Mouse (Mus musculus): ENCODE measurements around the gene Kpna7. TPM values are rescaled to one million over a fixed set of nuclear protein-coding genes. Genes with fewer than 3 reads are reported as not detected.
"Not testable (repeated sequence)": the region's sequence is repeated elsewhere in the genome, so short reads cannot be mapped to it uniquely, and the experiment has no call there.

Kpna7 gene
- polyA plus RNA-seq, 1 experiment from 2014 or later = not detected

- ATAC-seq (replicated peaks; ENCODE audit: insufficient number of reproducible peaks, low FRiP score, low TSS enrichment) = no peak; the same call in 1 of the 2 replicates
- Histone ChIP-seq H3K9ac (ENCODE audit: low read depth, low read length) (peak overlapping the region; percentile 80), H3K9me3 (replicated peaks; ENCODE audit: control insufficient read depth, low read length) (no peaks in the 10 kb centered on the region), H3K4me3 (ENCODE audit: low read depth, low read length) (peak overlapping the region; percentile 79; the same call in 1 of the 2 replicates), H3K27ac (ENCODE audit: low read depth, low read length) (no peak overlapping the region), H3K4me2 (peak overlapping the region; percentile 94), H3K36me3 (ENCODE audit: control insufficient read depth, insufficient read depth, low read length) (peaks cover 3% of the 10 kb centered on the region), H3K27me3 (ENCODE audit: control insufficient read depth, insufficient read depth, low read length) (no peaks in the 10 kb centered on the region), H3K4me1 (ENCODE audit: control insufficient read depth, insufficient read depth, low read length) (peaks cover 8% of the 10 kb centered on the region; the same call in 1 of the 2 replicates)
- WGBS (ENCODE audit: insufficient replicate concordance) = 25% methylated on average over 2 of the region's 2 CpGs
Measured at GRCm38 (mm10) chr5:145113416-145113815, 29.6 kb upstream of the Kpna7 start.

GRCm38 (mm10) chr5:145112566-145112965 is 28.7 kb upstream of the Kpna7 start:
- WGBS (ENCODE audit: insufficient replicate concordance) = 72% methylated on average over 8 of the region's 8 CpGs
- Histone ChIP-seq H3K4me2 (no peak overlapping the region), H3K27me3 (ENCODE audit: control insufficient read depth, insufficient read depth, low read length) (no peaks in the 10 kb centered on the region), H3K9ac (ENCODE audit: low read depth, low read length) (no peak overlapping the region), H3K4me1 (ENCODE audit: control insufficient read depth, insufficient read depth, low read length) (peaks cover 8% of the 10 kb centered on the region; the same call in 1 of the 2 replicates), H3K4me3 (ENCODE audit: low read depth, low read length) (no peak overlapping the region), H3K27ac (ENCODE audit: low read depth, low read length) (no peak overlapping the region), H3K9me3 (replicated peaks; ENCODE audit: control insufficient read depth, low read length) (no peaks in the 10 kb centered on the region), H3K36me3 (ENCODE audit: control insufficient read depth, insufficient read depth, low read length) (peaks cover 8% of the 10 kb centered on the region)
- ATAC-seq (replicated peaks; ENCODE audit: insufficient number of reproducible peaks, low FRiP score, low TSS enrichment) = no peak

- no peak overlapping the region for H3K4me2 ChIP-seq
- peaks cover 21% of the 10 kb centered on the region for H3K36me3 ChIP-seq (ENCODE audit: control insufficient read depth, insufficient read depth, low read length)
- H3K27ac ChIP-seq (ENCODE audit: low read depth, low read length) = no peak overlapping the region
- 79% methylated on average over 6 of the region's 6 CpGs for WGBS (ENCODE audit: insufficient replicate concordance)
- H3K27me3 ChIP-seq (ENCODE audit: control insufficient read depth, insufficient read depth, low read length) = no peaks in the 10 kb centered on the region
- H3K4me3 ChIP-seq (ENCODE audit: low read depth, low read length) = no peak overlapping the region
- H3K4me1 ChIP-seq (ENCODE audit: control insufficient read depth, insufficient read depth, low read length) = 0 out of 2 replicates have a peak, but pooled peaks cover 5% of the 10 kb centered on the region
- no peak overlapping the region for H3K9ac ChIP-seq (ENCODE audit: low read depth, low read length)
- H3K9me3 ChIP-seq (replicated peaks; ENCODE audit: control insufficient read depth, low read length) = no peaks in the 10 kb centered on the region
- ATAC-seq (replicated peaks; ENCODE audit: insufficient number of reproducible peaks, low FRiP score, low TSS enrichment) = no peak
Measured at GRCm38 (mm10) chr5:145110401-145110800, 26.6 kb upstream of the Kpna7 start.

- ATAC-seq (replicated peaks; ENCODE audit: insufficient number of reproducible peaks, low FRiP score, low TSS enrichment) = no peak
Measured at GRCm38 (mm10) chr5:145105694-145106275, 22.0 kb upstream of the Kpna7 start.

GRCm38 (mm10) chr5:145104328-145104727 is 20.5 kb upstream of the Kpna7 start:
- ATAC-seq (replicated peaks; ENCODE audit: insufficient number of reproducible peaks, low FRiP score, low TSS enrichment) = no peak
- Histone ChIP-seq H3K4me2 (no peak overlapping the region), H3K4me3 (ENCODE audit: low read depth, low read length) (no peak overlapping the region), H3K27ac (ENCODE audit: low read depth, low read length) (no peak overlapping the region), H3K9me3 (replicated peaks; ENCODE audit: control insufficient read depth, low read length) (no peaks in the 10 kb centered on the region), H3K36me3 (ENCODE audit: control insufficient read depth, insufficient read depth, low read length) (peaks cover 44% of the 10 kb centered on the region), H3K9ac (ENCODE audit: low read depth, low read length) (no peak overlapping the region), H3K27me3 (ENCODE audit: control insufficient read depth, insufficient read depth, low read length) (no peaks in the 10 kb centered on the region), H3K4me1 (ENCODE audit: control insufficient read depth, insufficient read depth, low read length) (no peaks in the 10 kb centered on the region)
- 85% methylated on average over 9 of the region's 9 CpGs for WGBS (ENCODE audit: insufficient replicate concordance)

More at GRCm38 (mm10) chr5:145105694-145106275, 22.0 kb upstream of the Kpna7 start:
- H3K4me1 ChIP-seq (ENCODE audit: control insufficient read depth, insufficient read depth, low read length) = no peaks in the 10 kb centered on the region
- no peaks in the 10 kb centered on the region for H3K27me3 ChIP-seq (ENCODE audit: control insufficient read depth, insufficient read depth, low read length)
- no peak overlapping the region for H3K9ac ChIP-seq (ENCODE audit: low read depth, low read length)
- H3K36me3 ChIP-seq (ENCODE audit: control insufficient read depth, insufficient read depth, low read length) = peaks cover 44% of the 10 kb centered on the region
- H3K4me3 ChIP-seq (ENCODE audit: low read depth, low read length) = no peak overlapping the region
- H3K27ac ChIP-seq (ENCODE audit: low read depth, low read length) = no peak overlapping the region
- WGBS (ENCODE audit: insufficient replicate concordance) = 85% methylated on average over 9 of the region's 9 CpGs
- no peaks in the 10 kb centered on the region for H3K9me3 ChIP-seq (replicated peaks; ENCODE audit: control insufficient read depth, low read length)
- H3K4me2 ChIP-seq = no peak overlapping the region

GRCm38 (mm10) chr5:145102706-145103105 is 18.9 kb upstream of the Kpna7 start:
- no peak overlapping the region for H3K4me2 ChIP-seq
- H3K9ac ChIP-seq (ENCODE audit: low read depth, low read length) = no peak overlapping the region
- ATAC-seq (replicated peaks; ENCODE audit: insufficient number of reproducible peaks, low FRiP score, low TSS enrichment) = no peak
- no peak overlapping the region for H3K4me3 ChIP-seq (ENCODE audit: low read depth, low read length)
- H3K27me3 ChIP-seq (ENCODE audit: control insufficient read depth, insufficient read depth, low read length) = no peaks in the 10 kb centered on the region
- H3K27ac ChIP-seq (ENCODE audit: low read depth, low read length) = no peak overlapping the region
- peaks cover 43% of the 10 kb centered on the region for H3K36me3 ChIP-seq (ENCODE audit: control insufficient read depth, insufficient read depth, low read length)
- H3K4me1 ChIP-seq (ENCODE audit: control insufficient read depth, insufficient read depth, low read length) = no peaks in the 10 kb centered on the region
- no peaks in the 10 kb centered on the region for H3K9me3 ChIP-seq (replicated peaks; ENCODE audit: control insufficient read depth, low read length)
- WGBS (ENCODE audit: insufficient replicate concordance) = 76% methylated on average over 4 of the region's 4 CpGs

GRCm38 (mm10) chr5:145101451-145101850 is 17.6 kb upstream of the Kpna7 start:
- H3K4me3 ChIP-seq (ENCODE audit: low read depth, low read length); H3K4me1 ChIP-seq (ENCODE audit: control insufficient read depth, insufficient read depth, low read length); H3K9ac ChIP-seq (ENCODE audit: low read depth, low read length); H3K9me3 ChIP-seq (replicated peaks; ENCODE audit: control insufficient read depth, low read length); ATAC-seq (replicated peaks; ENCODE audit: insufficient number of reproducible peaks, low FRiP score, low TSS enrichment); H3K4me2 ChIP-seq; H3K27ac ChIP-seq (ENCODE audit: low read depth, low read length); H3K27me3 ChIP-seq (ENCODE audit: control insufficient read depth, insufficient read depth, low read length): not testable (repeated sequence)
- H3K36me3 ChIP-seq (ENCODE audit: control insufficient read depth, insufficient read depth, low read length) = peaks cover 37% of the 10 kb centered on the region
- 95% methylated on average over 11 of the region's 11 CpGs for WGBS (ENCODE audit: insufficient replicate concordance)

- H3K4me1 ChIP-seq (ENCODE audit: control insufficient read depth, insufficient read depth, low read length) = no peaks in the 10 kb centered on the region
- ATAC-seq (replicated peaks; ENCODE audit: insufficient number of reproducible peaks, low FRiP score, low TSS enrichment) = no peak
- H3K27me3 ChIP-seq (ENCODE audit: control insufficient read depth, insufficient read depth, low read length) = no peaks in the 10 kb centered on the region
- H3K36me3 ChIP-seq (ENCODE audit: control insufficient read depth, insufficient read depth, low read length) = peaks cover 40% of the 10 kb centered on the region
- WGBS (ENCODE audit: insufficient replicate concordance) = 95% methylated on average over 9 of the region's 9 CpGs
- H3K9ac ChIP-seq (ENCODE audit: low read depth, low read length) = no peak overlapping the region
- H3K27ac ChIP-seq (ENCODE audit: low read depth, low read length) = no peak overlapping the region
- no peak overlapping the region for H3K4me3 ChIP-seq (ENCODE audit: low read depth, low read length)
- H3K9me3 ChIP-seq (replicated peaks; ENCODE audit: control insufficient read depth, low read length) = no peaks in the 10 kb centered on the region
- no peak overlapping the region for H3K4me2 ChIP-seq
Measured at GRCm38 (mm10) chr5:145100960-145101359, 17.1 kb upstream of the Kpna7 start.

GRCm38 (mm10) chr5:145098340-145098821 is 14.6 kb upstream of the Kpna7 start:
- ATAC-seq (replicated peaks; ENCODE audit: insufficient number of reproducible peaks, low FRiP score, low TSS enrichment) = no peak

More at GRCm38 (mm10) chr5:145098340-145098821, 14.6 kb upstream of the Kpna7 start:
- H3K4me3 ChIP-seq (ENCODE audit: low read depth, low read length) = no peak overlapping the region
- H3K4me2 ChIP-seq = no peak overlapping the region
- 88% methylated on average over 10 of the region's 10 CpGs for WGBS (ENCODE audit: insufficient replicate concordance)
- no peaks in the 10 kb centered on the region for H3K4me1 ChIP-seq (ENCODE audit: control insufficient read depth, insufficient read depth, low read length)
- H3K36me3 ChIP-seq (ENCODE audit: control insufficient read depth, insufficient read depth, low read length) = peaks cover 41% of the 10 kb centered on the region
- no peaks in the 10 kb centered on the region for H3K9me3 ChIP-seq (replicated peaks; ENCODE audit: control insufficient read depth, low read length)
- H3K27ac ChIP-seq (ENCODE audit: low read depth, low read length) = no peak overlapping the region
- no peaks in the 10 kb centered on the region for H3K27me3 ChIP-seq (ENCODE audit: control insufficient read depth, insufficient read depth, low read length)
- no peak overlapping the region for H3K9ac ChIP-seq (ENCODE audit: low read depth, low read length)

All from heart, embryonic 11.5 days (tissue).